Mouse (Mus musculus): Measurements from ENCODE around the gene Spon1. TPM values are rescaled to one million over a fixed set of nuclear protein-coding genes. Genes with fewer than 3 reads are reported as not detected.

Gene Spon1
- polyA plus RNA-seq, 1 experiment, result not detected

- TF ChIP-seq CTCF (IDR thresholded peaks at IDR 0.05; ENCODE audit: low read depth, low read length) (no peak), POLR2A (IDR thresholded peaks at IDR 0.05; ENCODE audit: borderline replicate concordance, low read depth, low read length) (no peak)
- H3K4me3 ChIP-seq (ENCODE audit: insufficient read depth, low read length), result no peak overlapping the region
- H3K4me1 ChIP-seq (ENCODE audit: control insufficient read depth, insufficient read depth, low read length), result peaks cover 4% of the 10 kb centered on the region
- H3K27ac ChIP-seq (ENCODE audit: insufficient read depth, low read depth, low read length), result no peak overlapping the region
These were observed 261.6 kb downstream of the Spon1 start for GRCm38 (mm10) chr7:114027406-114027805.

GRCm38 (mm10) chr7:114028828-114029227 is 263.0 kb downstream of the Spon1 start:
- no peak overlapping the region for H3K4me3 ChIP-seq (ENCODE audit: insufficient read depth, low read length)
- no peak overlapping the region for H3K27ac ChIP-seq (ENCODE audit: insufficient read depth, low read depth, low read length)
- H3K4me1 ChIP-seq (ENCODE audit: control insufficient read depth, insufficient read depth, low read length), result peaks cover 4% of the 10 kb centered on the region
- no peak for TF ChIP-seq POLR2A (IDR thresholded peaks at IDR 0.05; ENCODE audit: borderline replicate concordance, low read depth, low read length)
- no peak for TF ChIP-seq CTCF (IDR thresholded peaks at IDR 0.05; ENCODE audit: low read depth, low read length)

DNA sequence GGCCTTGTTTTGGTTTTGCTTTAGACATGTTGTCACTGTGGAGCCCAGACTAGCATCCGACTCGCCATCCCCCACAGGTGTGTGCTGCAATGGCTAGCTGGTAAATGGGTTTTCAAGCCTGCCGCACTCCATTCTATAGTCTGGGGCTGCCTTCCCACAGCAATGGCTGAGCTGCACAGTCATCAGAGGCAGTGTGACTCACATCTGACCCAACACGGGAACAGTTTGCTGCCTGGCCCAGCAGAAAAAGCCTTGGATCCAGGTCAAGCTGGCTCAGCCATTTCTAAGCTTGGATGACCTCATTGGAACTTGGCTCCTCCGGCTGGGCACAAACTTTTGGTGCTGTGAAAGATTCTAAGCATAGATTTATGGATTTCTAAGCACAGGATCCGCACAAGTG is 263.8 kb downstream of the Spon1 start:
- TF ChIP-seq CTCF (IDR thresholded peaks at IDR 0.05; ENCODE audit: low read depth, low read length) (no peak), POLR2A (IDR thresholded peaks at IDR 0.05; ENCODE audit: borderline replicate concordance, low read depth, low read length) (no peak)
- Histone ChIP-seq H3K27ac (ENCODE audit: insufficient read depth, low read depth, low read length) (no peak overlapping the region), H3K4me1 (ENCODE audit: control insufficient read depth, insufficient read depth, low read length) (peaks cover 4% of the 10 kb centered on the region), H3K4me3 (ENCODE audit: insufficient read depth, low read length) (no peak overlapping the region)

GRCm38 (mm10) chr7:114037237-114037636 is 271.4 kb downstream of the Spon1 start:
- no peak overlapping the region for H3K27ac ChIP-seq (ENCODE audit: insufficient read depth, low read depth, low read length)
- H3K4me3 ChIP-seq (ENCODE audit: insufficient read depth, low read length), result no peak overlapping the region
- no peaks in the 10 kb centered on the region for H3K4me1 ChIP-seq (ENCODE audit: control insufficient read depth, insufficient read depth, low read length)
- TF ChIP-seq POLR2A (IDR thresholded peaks at IDR 0.05; ENCODE audit: borderline replicate concordance, low read depth, low read length) (no peak), CTCF (IDR thresholded peaks at IDR 0.05; ENCODE audit: low read depth, low read length) (no peak)

- no peak for TF ChIP-seq POLR2A (IDR thresholded peaks at IDR 0.05; ENCODE audit: borderline replicate concordance, low read depth, low read length)
- no peak for TF ChIP-seq CTCF (IDR thresholded peaks at IDR 0.05; ENCODE audit: low read depth, low read length)
- H3K4me1 ChIP-seq (ENCODE audit: control insufficient read depth, insufficient read depth, low read length), result peaks cover 5% of the 10 kb centered on the region
- H3K4me3 ChIP-seq (ENCODE audit: insufficient read depth, low read length), result no peak overlapping the region
- no peak overlapping the region for H3K27ac ChIP-seq (ENCODE audit: insufficient read depth, low read depth, low read length)
These were observed 275.6 kb downstream of the Spon1 start for GRCm38 (mm10) chr7:114041349-114041748.

DNA sequence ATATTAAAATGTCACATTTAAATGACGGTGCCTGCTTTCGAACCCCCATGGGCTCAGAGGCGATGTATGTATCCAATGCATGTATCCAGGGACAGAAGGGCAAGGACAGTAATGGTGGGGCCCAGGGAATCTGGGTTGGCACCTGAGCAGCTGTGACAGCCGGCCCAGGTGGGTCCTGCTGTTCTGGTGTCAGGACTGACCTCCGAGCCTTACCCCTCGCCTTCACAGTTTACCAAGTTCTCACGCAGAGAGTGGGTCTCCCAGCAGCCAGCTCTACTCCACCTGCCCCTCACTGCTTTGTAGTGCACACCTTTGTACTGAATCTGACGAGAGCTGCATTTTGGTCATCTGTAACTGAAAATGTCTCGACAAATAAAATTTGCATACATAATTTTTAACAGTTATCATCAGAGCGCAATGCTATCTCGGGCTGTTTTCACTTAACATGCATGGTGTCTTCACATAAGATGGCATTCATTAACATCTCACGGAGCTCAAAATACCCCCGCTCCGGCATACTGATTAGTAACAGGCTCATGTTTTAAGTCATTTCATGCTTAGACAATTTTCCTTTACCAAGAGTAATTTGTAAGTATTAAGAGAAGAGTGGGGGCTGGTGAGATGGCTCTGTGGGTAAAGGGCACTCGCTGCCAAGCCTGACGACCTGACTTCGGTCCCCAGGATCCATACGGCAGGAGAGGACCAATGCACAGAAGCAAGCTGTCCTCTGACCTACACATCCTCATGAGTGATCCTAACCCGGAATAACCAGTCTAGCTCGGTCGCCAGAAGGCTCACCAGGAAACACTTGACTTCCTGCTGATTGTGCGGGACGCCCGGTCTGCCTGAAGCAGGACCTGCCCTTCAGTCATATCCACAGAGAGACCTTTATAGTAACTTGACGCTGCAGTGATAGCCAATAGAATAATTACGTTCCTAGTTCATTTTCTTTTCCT is 277.5 kb downstream of the Spon1 start:
- Histone ChIP-seq H3K4me3 (ENCODE audit: insufficient read depth, low read length) (no peak overlapping the region), H3K4me1 (ENCODE audit: control insufficient read depth, insufficient read depth, low read length) (peaks cover 5% of the 10 kb centered on the region), H3K27ac (ENCODE audit: insufficient read depth, low read depth, low read length) (no peak overlapping the region)
- TF ChIP-seq CTCF (IDR thresholded peaks at IDR 0.05; ENCODE audit: low read depth, low read length) (no peak), POLR2A (IDR thresholded peaks at IDR 0.05; ENCODE audit: borderline replicate concordance, low read depth, low read length) (no peak)

DNA sequence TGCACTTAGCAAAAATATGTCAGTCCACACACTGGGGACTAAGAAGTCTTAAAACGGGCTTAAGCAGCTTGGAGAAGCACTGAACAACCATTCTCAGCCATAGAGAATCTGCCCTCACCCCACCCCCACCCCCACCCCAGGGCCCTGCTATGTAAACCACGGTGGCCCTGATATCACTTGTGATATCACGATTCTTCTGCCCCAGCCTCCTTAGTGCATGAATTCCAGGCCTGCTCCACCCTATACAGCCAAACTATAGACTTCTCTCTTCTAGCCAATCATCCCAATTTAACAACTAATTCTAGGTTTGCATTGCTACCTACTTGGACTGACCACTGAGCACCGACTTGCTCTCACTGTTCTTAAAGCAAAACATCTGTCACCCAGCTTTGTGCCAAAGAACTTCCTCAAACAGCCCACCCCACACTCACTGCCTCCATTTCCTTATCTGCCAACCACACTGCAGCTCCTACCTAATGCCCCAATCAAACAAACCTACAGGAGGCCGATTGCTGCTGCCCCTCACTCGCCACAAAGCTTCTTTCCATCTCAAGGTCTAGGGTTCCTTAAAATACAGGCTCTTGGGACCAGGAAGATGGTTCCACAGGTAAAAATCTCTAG is 278.2 kb downstream of the Spon1 start:
- Histone ChIP-seq H3K4me3 (ENCODE audit: insufficient read depth, low read length) (no peak overlapping the region), H3K4me1 (ENCODE audit: control insufficient read depth, insufficient read depth, low read length) (peaks cover 5% of the 10 kb centered on the region), H3K27ac (ENCODE audit: insufficient read depth, low read depth, low read length) (no peak overlapping the region)
- TF ChIP-seq POLR2A (IDR thresholded peaks at IDR 0.05; ENCODE audit: borderline replicate concordance, low read depth, low read length), result no peak
- no peak for TF ChIP-seq CTCF (IDR thresholded peaks at IDR 0.05; ENCODE audit: low read depth, low read length)

DNA sequence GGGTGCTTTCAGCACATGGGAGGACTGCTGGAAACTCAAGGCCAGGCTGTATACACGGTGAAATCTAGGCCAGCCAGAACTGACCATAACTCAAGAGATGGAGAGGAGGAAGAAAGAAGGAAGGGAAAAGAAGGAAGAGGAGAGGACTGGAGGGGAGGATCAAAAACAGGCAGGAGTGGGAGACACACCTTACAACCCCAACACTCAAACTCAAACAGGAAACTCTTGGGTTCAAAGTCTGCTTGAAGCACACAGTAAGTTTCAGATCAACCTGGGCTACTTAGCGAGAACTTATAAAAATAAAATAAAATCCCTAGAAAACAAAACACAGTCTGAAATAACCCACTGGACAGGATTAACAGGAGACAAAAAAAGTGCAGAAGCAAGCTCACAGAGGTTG is 280.0 kb downstream of the Spon1 start:
- TF ChIP-seq POLR2A (IDR thresholded peaks at IDR 0.05; ENCODE audit: borderline replicate concordance, low read depth, low read length), result no peak
- no peak for TF ChIP-seq CTCF (IDR thresholded peaks at IDR 0.05; ENCODE audit: low read depth, low read length)
- Histone ChIP-seq H3K4me3 (ENCODE audit: insufficient read depth, low read length) (no peak overlapping the region), H3K4me1 (ENCODE audit: control insufficient read depth, insufficient read depth, low read length) (peaks cover 5% of the 10 kb centered on the region), H3K27ac (ENCODE audit: insufficient read depth, low read depth, low read length) (no peak overlapping the region)

GRCm38 (mm10) chr7:114053720-114054119 is 287.9 kb downstream of the Spon1 start:
- TF ChIP-seq CTCF (IDR thresholded peaks at IDR 0.05; ENCODE audit: low read depth, low read length) (no peak), POLR2A (IDR thresholded peaks at IDR 0.05; ENCODE audit: borderline replicate concordance, low read depth, low read length) (no peak)
- H3K4me1 ChIP-seq (ENCODE audit: control insufficient read depth, insufficient read depth, low read length), result no peaks in the 10 kb centered on the region
- no peak overlapping the region for H3K4me3 ChIP-seq (ENCODE audit: insufficient read depth, low read length)
- H3K27ac ChIP-seq (ENCODE audit: insufficient read depth, low read depth, low read length), result no peak overlapping the region

DNA sequence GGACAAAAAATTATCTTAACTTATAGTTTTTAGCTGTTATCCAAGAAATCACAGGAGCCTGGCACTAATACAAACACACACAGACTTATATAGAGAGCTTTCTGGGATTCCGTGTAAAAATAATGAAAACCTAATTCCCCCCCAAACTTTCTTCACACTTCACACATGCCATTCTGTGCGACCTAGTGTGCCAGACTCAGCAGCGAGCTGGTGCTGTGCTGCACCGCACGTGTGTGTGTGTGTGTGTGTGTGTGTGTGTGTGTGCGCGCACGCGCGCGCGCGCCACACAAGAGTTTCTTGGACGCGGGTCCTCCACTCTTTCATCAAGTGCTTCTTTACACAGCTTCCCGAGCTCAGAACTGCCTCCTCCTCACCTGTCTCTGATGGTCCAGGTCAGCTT is 292.4 kb downstream of the Spon1 start:
- no peak overlapping the region for H3K4me3 ChIP-seq (ENCODE audit: insufficient read depth, low read length)
- no peak overlapping the region for H3K27ac ChIP-seq (ENCODE audit: insufficient read depth, low read depth, low read length)
- no peaks in the 10 kb centered on the region for H3K4me1 ChIP-seq (ENCODE audit: control insufficient read depth, insufficient read depth, low read length)
- TF ChIP-seq CTCF (IDR thresholded peaks at IDR 0.05; ENCODE audit: low read depth, low read length), result no peak
- TF ChIP-seq POLR2A (IDR thresholded peaks at IDR 0.05; ENCODE audit: borderline replicate concordance, low read depth, low read length), result no peak

Measured in bone marrow macrophage, adult 2 months (primary cell).